Mouse (Mus musculus): Measurements from ENCODE around the gene Antxr1. TPM values are rescaled to one million over a fixed set of nuclear protein-coding genes. Genes with fewer than 3 reads are reported as not detected.
A peak's percentile ranks its signal among the peaks of the same experiment; 100 is the strongest.

The Antxr1 gene
- polyA plus RNA-seq, 1 experiment from 2014 or later: 7.7 TPM

- H3K9ac ChIP-seq (ENCODE audit: low read depth, low read length): no peak overlapping the region
- ATAC-seq (ENCODE audit: low FRiP score, low TSS enrichment): peak; percentile 83
- H3K4me3 ChIP-seq (ENCODE audit: low read length): no peak overlapping the region
- no peaks in the 10 kb centered on the region for H3K27me3 ChIP-seq (ENCODE audit: control insufficient read depth, insufficient read depth, low read length)
- no peaks in the 10 kb centered on the region for H3K36me3 ChIP-seq (ENCODE audit: control insufficient read depth, insufficient read depth, low read length)
- no peak overlapping the region for H3K4me2 ChIP-seq (replicated peaks; ENCODE audit: low read depth, low read length)
- peak overlapping the region; percentile 81 for H3K27ac ChIP-seq (ENCODE audit: low read depth, low read length)
- peaks cover 4% of the 10 kb centered on the region; the same call in 1 of the 2 replicates for H3K9me3 ChIP-seq (ENCODE audit: control insufficient read depth, low read length)
- 50% methylated on average over 1 of the region's 1 CpGs for WGBS
- peaks cover 16% of the 10 kb centered on the region for H3K4me1 ChIP-seq (ENCODE audit: control insufficient read depth, insufficient read depth, low read length)
These were observed 110.3 kb downstream of the Antxr1 start for GRCm38 (mm10) chr6:87225286-87225685.

DNA sequence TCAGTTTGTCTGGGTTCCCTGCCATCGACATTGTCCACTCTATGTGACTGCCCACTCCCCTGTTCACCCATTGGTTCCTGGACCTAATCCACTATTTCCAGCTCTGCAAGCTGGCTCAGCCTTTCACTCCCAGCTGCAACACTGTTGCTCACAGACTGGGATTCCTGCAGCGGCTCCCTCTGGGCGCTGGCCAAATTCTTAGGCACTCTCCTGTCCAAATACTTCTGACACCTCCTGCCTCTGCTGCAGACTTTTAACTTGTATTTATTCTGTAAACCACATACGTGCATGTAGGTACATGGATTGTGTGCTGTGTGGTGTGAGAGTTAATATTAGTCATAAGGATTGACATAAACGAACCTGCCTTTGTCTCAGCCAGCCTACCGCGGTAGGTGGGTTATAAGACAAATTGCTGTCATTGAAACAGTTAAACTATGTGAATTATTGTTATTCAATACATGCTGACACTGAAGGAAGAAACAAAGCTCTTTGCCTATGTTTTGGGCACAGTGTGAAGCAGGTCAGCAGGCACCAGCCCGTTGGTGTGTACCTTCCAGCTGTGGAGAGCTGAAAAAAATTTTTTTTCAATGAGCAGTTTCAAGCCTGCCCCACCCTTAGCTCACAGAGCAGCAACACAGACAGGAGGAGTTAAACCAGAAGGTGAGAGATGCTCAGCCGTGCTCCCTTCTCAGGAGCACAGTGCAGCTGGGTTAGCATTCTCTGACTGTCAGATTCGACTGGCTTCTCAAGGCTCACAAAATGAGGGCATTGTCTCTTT, 112.6 kb downstream of the Antxr1 start:
- Histone ChIP-seq H3K4me1 (ENCODE audit: control insufficient read depth, insufficient read depth, low read length) (peaks cover 25% of the 10 kb centered on the region), H3K9me3 (ENCODE audit: control insufficient read depth, low read length) (no peaks in the 10 kb centered on the region), H3K9ac (ENCODE audit: low read depth, low read length) (no peak overlapping the region), H3K4me3 (ENCODE audit: low read length) (no peak overlapping the region), H3K4me2 (replicated peaks; ENCODE audit: low read depth, low read length) (no peak overlapping the region), H3K27me3 (ENCODE audit: control insufficient read depth, insufficient read depth, low read length) (no peaks in the 10 kb centered on the region), H3K36me3 (ENCODE audit: control insufficient read depth, insufficient read depth, low read length) (no peaks in the 10 kb centered on the region), H3K27ac (ENCODE audit: low read depth, low read length) (no peak overlapping the region)
- 67% methylated on average over 10 of the region's 10 CpGs for WGBS
- ATAC-seq (ENCODE audit: low FRiP score, low TSS enrichment): no peak

GRCm38 (mm10) chr6:87219061-87219992, 116.3 kb downstream of the Antxr1 start:
- Histone ChIP-seq H3K4me1 (ENCODE audit: control insufficient read depth, insufficient read depth, low read length) (peaks cover 15% of the 10 kb centered on the region; the same call in 1 of the 2 replicates), H3K9me3 (ENCODE audit: control insufficient read depth, low read length) (no peaks in the 10 kb centered on the region), H3K4me2 (replicated peaks; ENCODE audit: low read depth, low read length) (no peak overlapping the region), H3K9ac (ENCODE audit: low read depth, low read length) (no peak overlapping the region), H3K27ac (ENCODE audit: low read depth, low read length) (no peak overlapping the region; the same call in 1 of the 2 replicates), H3K27me3 (ENCODE audit: control insufficient read depth, insufficient read depth, low read length) (no peaks in the 10 kb centered on the region), H3K4me3 (ENCODE audit: low read length) (no peak overlapping the region), H3K36me3 (ENCODE audit: control insufficient read depth, insufficient read depth, low read length) (peaks cover 3% of the 10 kb centered on the region; the same call in 1 of the 2 replicates)
- peak; percentile 40; the same call in 1 of the 2 replicates for ATAC-seq (ENCODE audit: low FRiP score, low TSS enrichment)
- 48% methylated on average over 13 of the region's 13 CpGs for WGBS

DNA sequence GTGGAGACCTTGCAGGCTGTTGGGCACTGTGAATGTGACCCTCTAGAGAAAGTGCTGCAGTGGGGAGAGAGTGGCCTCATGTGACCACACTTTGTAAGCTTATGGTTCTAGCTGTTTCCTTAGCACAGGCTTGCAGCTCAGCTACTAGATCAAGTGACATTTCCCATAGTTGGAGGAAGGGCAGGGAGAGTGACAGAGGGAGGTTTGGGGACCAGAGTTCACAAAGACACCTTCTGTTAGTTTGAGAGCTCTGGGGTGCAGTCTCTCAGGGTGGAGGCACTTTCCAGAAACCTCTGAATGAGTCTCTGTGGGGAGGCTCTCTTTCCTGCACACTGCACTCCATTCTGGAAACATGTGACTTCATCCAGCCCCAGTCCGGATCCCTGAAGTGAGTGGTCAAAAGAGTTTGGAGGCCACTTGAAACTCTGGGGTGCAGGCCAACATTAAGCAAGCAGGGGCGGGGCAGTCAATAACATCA, 119.5 kb downstream of the Antxr1 start:
- ATAC-seq (ENCODE audit: low FRiP score, low TSS enrichment): peak; percentile 45; the same call in 1 of the 2 replicates
- H3K27ac ChIP-seq (ENCODE audit: low read depth, low read length): no peak overlapping the region
- H3K4me1 ChIP-seq (ENCODE audit: control insufficient read depth, insufficient read depth, low read length): peaks cover 13% of the 10 kb centered on the region; the same call in 1 of the 2 replicates
- 78% methylated on average over 2 of the region's 2 CpGs for WGBS
- H3K4me3 ChIP-seq (ENCODE audit: low read length): no peak overlapping the region
- H3K36me3 ChIP-seq (ENCODE audit: control insufficient read depth, insufficient read depth, low read length): peaks cover 3% of the 10 kb centered on the region; the same call in 1 of the 2 replicates
- no peak overlapping the region for H3K9ac ChIP-seq (ENCODE audit: low read depth, low read length)
- 0 out of 2 replicates have a peak, but pooled peaks cover 4% of the 10 kb centered on the region for H3K9me3 ChIP-seq (ENCODE audit: control insufficient read depth, low read length)
- H3K27me3 ChIP-seq (ENCODE audit: control insufficient read depth, insufficient read depth, low read length): no peaks in the 10 kb centered on the region
- no peak overlapping the region for H3K4me2 ChIP-seq (replicated peaks; ENCODE audit: low read depth, low read length)

DNA sequence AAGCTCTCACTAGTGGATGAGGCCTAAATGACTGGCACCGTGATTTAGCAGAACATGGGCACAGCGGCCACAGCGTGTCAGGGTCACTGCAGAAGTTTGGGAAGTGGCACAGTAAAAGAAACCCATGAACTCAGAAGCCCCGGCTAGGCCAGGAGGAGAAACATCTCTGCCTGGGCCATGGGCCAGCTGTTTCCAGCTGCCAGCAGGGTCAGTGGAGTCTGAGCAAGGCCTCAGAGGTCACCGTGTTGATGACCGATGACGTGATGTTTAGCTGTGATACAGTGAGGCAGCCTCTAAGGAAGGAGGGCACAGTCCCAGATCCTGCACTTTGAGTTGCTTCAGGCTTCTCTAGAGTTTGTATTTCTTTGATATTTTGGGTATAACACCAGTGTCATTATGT, 122.4 kb downstream of the Antxr1 start:
- 49% methylated on average over 7 of the region's 7 CpGs for WGBS
- H3K9me3 ChIP-seq (ENCODE audit: control insufficient read depth, low read length): 0 out of 2 replicates have a peak, but pooled peaks cover 4% of the 10 kb centered on the region
- H3K27ac ChIP-seq (ENCODE audit: low read depth, low read length): no peak overlapping the region
- H3K36me3 ChIP-seq (ENCODE audit: control insufficient read depth, insufficient read depth, low read length): peaks cover 3% of the 10 kb centered on the region; the same call in 1 of the 2 replicates
- no peak overlapping the region for H3K4me3 ChIP-seq (ENCODE audit: low read length)
- 0 out of 2 replicates have a peak, but pooled peaks cover 4% of the 10 kb centered on the region for H3K4me1 ChIP-seq (ENCODE audit: control insufficient read depth, insufficient read depth, low read length)
- no peak overlapping the region for H3K4me2 ChIP-seq (replicated peaks; ENCODE audit: low read depth, low read length)
- no peak overlapping the region for H3K9ac ChIP-seq (ENCODE audit: low read depth, low read length)
- no peak for ATAC-seq (ENCODE audit: low FRiP score, low TSS enrichment)
- H3K27me3 ChIP-seq (ENCODE audit: control insufficient read depth, insufficient read depth, low read length): no peaks in the 10 kb centered on the region

- 0 out of 2 replicates have a peak, but pooled peaks cover 4% of the 10 kb centered on the region for H3K9me3 ChIP-seq (ENCODE audit: control insufficient read depth, low read length)
- H3K27me3 ChIP-seq (ENCODE audit: control insufficient read depth, insufficient read depth, low read length): no peaks in the 10 kb centered on the region
- H3K4me2 ChIP-seq (replicated peaks; ENCODE audit: low read depth, low read length): no peak overlapping the region
- H3K9ac ChIP-seq (ENCODE audit: low read depth, low read length): no peak overlapping the region
- peaks cover 3% of the 10 kb centered on the region; the same call in 1 of the 2 replicates for H3K36me3 ChIP-seq (ENCODE audit: control insufficient read depth, insufficient read depth, low read length)
- peaks cover 11% of the 10 kb centered on the region; the same call in 1 of the 2 replicates for H3K4me1 ChIP-seq (ENCODE audit: control insufficient read depth, insufficient read depth, low read length)
- WGBS: 81% methylated on average over 3 of the region's 3 CpGs
- no peak overlapping the region for H3K27ac ChIP-seq (ENCODE audit: low read depth, low read length)
- H3K4me3 ChIP-seq (ENCODE audit: low read length): no peak overlapping the region
- no peak for ATAC-seq (ENCODE audit: low FRiP score, low TSS enrichment)
These were observed 124.1 kb downstream of the Antxr1 start for GRCm38 (mm10) chr6:87211551-87211950.

DNA sequence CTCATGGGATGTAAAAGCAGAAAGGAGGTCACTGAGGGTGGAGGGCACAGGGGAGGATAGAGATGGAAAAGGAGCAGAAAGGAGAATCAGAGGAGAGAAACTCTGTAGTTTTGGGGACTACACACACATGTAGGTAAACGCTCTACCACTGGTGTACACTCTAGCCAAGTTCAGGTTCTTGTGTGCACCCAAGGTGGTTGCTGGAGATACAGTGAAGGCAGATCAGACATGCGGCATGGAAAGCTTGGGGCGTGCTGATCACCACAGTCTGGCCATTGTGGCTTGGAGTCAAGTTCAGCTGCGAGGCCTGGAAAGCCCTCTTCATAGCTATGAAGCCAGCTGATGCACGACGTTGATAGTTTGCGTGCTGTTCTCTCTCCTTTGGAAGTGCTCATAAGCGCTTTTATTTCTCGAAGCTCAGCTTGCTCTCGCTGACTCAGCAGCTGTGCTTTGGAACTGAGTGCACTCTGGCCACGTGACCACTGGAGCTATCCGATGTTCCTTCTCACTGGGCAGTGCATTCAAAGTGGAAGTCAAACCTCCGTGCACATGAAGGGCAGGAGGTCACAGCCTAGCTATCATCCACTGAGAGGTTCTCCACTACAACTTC, 128.1 kb downstream of the Antxr1 start:
- H3K9ac ChIP-seq (ENCODE audit: low read depth, low read length): no peak overlapping the region
- peaks cover 6% of the 10 kb centered on the region; the same call in 1 of the 2 replicates for H3K4me1 ChIP-seq (ENCODE audit: control insufficient read depth, insufficient read depth, low read length)
- H3K9me3 ChIP-seq (ENCODE audit: control insufficient read depth, low read length): 0 out of 2 replicates have a peak, but pooled peaks cover 4% of the 10 kb centered on the region
- H3K36me3 ChIP-seq (ENCODE audit: control insufficient read depth, insufficient read depth, low read length): no peaks in the 10 kb centered on the region; the same call in 1 of the 2 replicates
- WGBS: 41% methylated on average over 13 of the region's 13 CpGs
- H3K27me3 ChIP-seq (ENCODE audit: control insufficient read depth, insufficient read depth, low read length): no peaks in the 10 kb centered on the region
- no peak overlapping the region for H3K4me2 ChIP-seq (replicated peaks; ENCODE audit: low read depth, low read length)
- H3K4me3 ChIP-seq (ENCODE audit: low read length): no peak overlapping the region
- H3K27ac ChIP-seq (ENCODE audit: low read depth, low read length): no peak overlapping the region
- peak; percentile 71 for ATAC-seq (ENCODE audit: low FRiP score, low TSS enrichment)

GRCm38 (mm10) chr6:87206790-87207189, 128.8 kb downstream of the Antxr1 start:
- H3K4me3 ChIP-seq (ENCODE audit: low read length): no peak overlapping the region
- peaks cover 6% of the 10 kb centered on the region; the same call in 1 of the 2 replicates for H3K4me1 ChIP-seq (ENCODE audit: control insufficient read depth, insufficient read depth, low read length)
- H3K27me3 ChIP-seq (ENCODE audit: control insufficient read depth, insufficient read depth, low read length): no peaks in the 10 kb centered on the region
- no peaks in the 10 kb centered on the region; the same call in 1 of the 2 replicates for H3K36me3 ChIP-seq (ENCODE audit: control insufficient read depth, insufficient read depth, low read length)
- H3K9me3 ChIP-seq (ENCODE audit: control insufficient read depth, low read length): 0 out of 2 replicates have a peak, but pooled peaks cover 3% of the 10 kb centered on the region
- ATAC-seq (ENCODE audit: low FRiP score, low TSS enrichment): no peak
- WGBS: 91% methylated on average over 4 of the region's 4 CpGs
- H3K9ac ChIP-seq (ENCODE audit: low read depth, low read length): no peak overlapping the region
- H3K27ac ChIP-seq (ENCODE audit: low read depth, low read length): no peak overlapping the region
- H3K4me2 ChIP-seq (replicated peaks; ENCODE audit: low read depth, low read length): no peak overlapping the region
